Mouse (Mus musculus): ENCODE measurements at regions not wholly inside any gene's neighbourhood (a gene's known extent, or its start where the extent isn't known, plus 50 kb on each side); places are given as distances from the start of the nearest gene placed in this dataset.

GRCm38 (mm10) chr10:111746879-111747477, 225.5 kb upstream of the Krr1 start:
- H3K27me3 ChIP-seq (ENCODE audit: insufficient read depth, low read length), result no peaks in the 10 kb centered on the region
- ATAC-seq (ENCODE audit: low FRiP score, low TSS enrichment), result peak; percentile 59; the same call in 1 of the 2 replicates
- no peak overlapping the region for H3K4me3 ChIP-seq (ENCODE audit: low read length)
- H3K27ac ChIP-seq (ENCODE audit: low read length), result no peak overlapping the region
- H3K9me3 ChIP-seq (ENCODE audit: low read length), result no peaks in the 10 kb centered on the region
- no peak overlapping the region for H3K9ac ChIP-seq (replicated peaks; ENCODE audit: low read length)
- H3K36me3 ChIP-seq (ENCODE audit: insufficient read depth, low read length), result no peaks in the 10 kb centered on the region
- no peak overlapping the region for H3K4me2 ChIP-seq (replicated peaks; ENCODE audit: low read depth, low read length)
- 89% methylated on average over 6 of the region's 6 CpGs for WGBS
- peaks cover 6% of the 10 kb centered on the region; the same call in 1 of the 2 replicates for H3K4me1 ChIP-seq (ENCODE audit: insufficient read depth, low read length)

- no peak overlapping the region for H3K27ac ChIP-seq (ENCODE audit: low read length)
- H3K4me2 ChIP-seq (replicated peaks; ENCODE audit: low read depth, low read length), result no peak overlapping the region
- no peak overlapping the region for H3K9ac ChIP-seq (replicated peaks; ENCODE audit: low read length)
- no peaks in the 10 kb centered on the region for H3K9me3 ChIP-seq (ENCODE audit: low read length)
- no peak for ATAC-seq (ENCODE audit: low FRiP score, low TSS enrichment)
- H3K36me3 ChIP-seq (ENCODE audit: insufficient read depth, low read length), result no peaks in the 10 kb centered on the region
- H3K4me1 ChIP-seq (ENCODE audit: insufficient read depth, low read length), result 0 out of 2 replicates have a peak, but pooled peaks cover 3% of the 10 kb centered on the region
- WGBS, result 71% methylated on average over 3 of the region's 3 CpGs
- H3K4me3 ChIP-seq (ENCODE audit: low read length), result no peak overlapping the region
- H3K27me3 ChIP-seq (ENCODE audit: insufficient read depth, low read length), result no peaks in the 10 kb centered on the region
These were observed 224.0 kb upstream of the Krr1 start for GRCm38 (mm10) chr10:111748482-111748881.

GRCm38 (mm10) chr10:111753646-111754045, 218.8 kb upstream of the Krr1 start:
- Histone ChIP-seq H3K4me2 (replicated peaks; ENCODE audit: low read depth, low read length) (no peak overlapping the region), H3K27me3 (ENCODE audit: insufficient read depth, low read length) (no peaks in the 10 kb centered on the region), H3K9ac (replicated peaks; ENCODE audit: low read length) (no peak overlapping the region), H3K27ac (ENCODE audit: low read length) (no peak overlapping the region), H3K4me1 (ENCODE audit: insufficient read depth, low read length) (no peaks in the 10 kb centered on the region), H3K9me3 (ENCODE audit: low read length) (no peaks in the 10 kb centered on the region), H3K36me3 (ENCODE audit: insufficient read depth, low read length) (no peaks in the 10 kb centered on the region), H3K4me3 (ENCODE audit: low read length) (no peak overlapping the region)
- WGBS, result 91% methylated on average over 2 of the region's 2 CpGs
- no peak for ATAC-seq (ENCODE audit: low FRiP score, low TSS enrichment)

- H3K27ac ChIP-seq (ENCODE audit: low read length), result no peak overlapping the region
These were observed 216.5 kb upstream of the Krr1 start for GRCm38 (mm10) chr10:111755964-111756363.

GRCm38 (mm10) chr10:111756528-111756927, 215.9 kb upstream of the Krr1 start:
- H3K4me3 ChIP-seq (ENCODE audit: low read length), result no peak overlapping the region
- WGBS, result 84% methylated on average over 5 of the region's 5 CpGs
- no peaks in the 10 kb centered on the region for H3K4me1 ChIP-seq (ENCODE audit: insufficient read depth, low read length)
- no peak overlapping the region for H3K9ac ChIP-seq (replicated peaks; ENCODE audit: low read length)
- no peak overlapping the region for H3K4me2 ChIP-seq (replicated peaks; ENCODE audit: low read depth, low read length)
- H3K27ac ChIP-seq (ENCODE audit: low read length), result no peak overlapping the region
- H3K27me3 ChIP-seq (ENCODE audit: insufficient read depth, low read length), result no peaks in the 10 kb centered on the region
- no peaks in the 10 kb centered on the region for H3K36me3 ChIP-seq (ENCODE audit: insufficient read depth, low read length)
- no peaks in the 10 kb centered on the region for H3K9me3 ChIP-seq (ENCODE audit: low read length)
- ATAC-seq (ENCODE audit: low FRiP score, low TSS enrichment), result no peak

More at GRCm38 (mm10) chr10:111755964-111756363, 216.5 kb upstream of the Krr1 start:
- no peaks in the 10 kb centered on the region for H3K36me3 ChIP-seq (ENCODE audit: insufficient read depth, low read length)
- H3K9ac ChIP-seq (replicated peaks; ENCODE audit: low read length), result no peak overlapping the region
- no peak overlapping the region for H3K4me2 ChIP-seq (replicated peaks; ENCODE audit: low read depth, low read length)
- ATAC-seq (ENCODE audit: low FRiP score, low TSS enrichment), result no peak
- no peaks in the 10 kb centered on the region for H3K9me3 ChIP-seq (ENCODE audit: low read length)
- no peaks in the 10 kb centered on the region for H3K27me3 ChIP-seq (ENCODE audit: insufficient read depth, low read length)
- no peak overlapping the region for H3K4me3 ChIP-seq (ENCODE audit: low read length)
- H3K4me1 ChIP-seq (ENCODE audit: insufficient read depth, low read length), result no peaks in the 10 kb centered on the region
- WGBS, result 68% methylated on average over 1 of the region's 1 CpGs

GRCm38 (mm10) chr10:111757689-111758088, 214.8 kb upstream of the Krr1 start:
- Histone ChIP-seq H3K9me3 (ENCODE audit: low read length) (no peaks in the 10 kb centered on the region), H3K36me3 (ENCODE audit: insufficient read depth, low read length) (no peaks in the 10 kb centered on the region), H3K4me2 (replicated peaks; ENCODE audit: low read depth, low read length) (no peak overlapping the region), H3K4me3 (ENCODE audit: low read length) (no peak overlapping the region), H3K27me3 (ENCODE audit: insufficient read depth, low read length) (no peaks in the 10 kb centered on the region), H3K27ac (ENCODE audit: low read length) (no peak overlapping the region), H3K9ac (replicated peaks; ENCODE audit: low read length) (no peak overlapping the region), H3K4me1 (ENCODE audit: insufficient read depth, low read length) (no peaks in the 10 kb centered on the region)
- WGBS, result 83% methylated on average over 7 of the region's 7 CpGs
- ATAC-seq (ENCODE audit: low FRiP score, low TSS enrichment), result no peak

- Histone ChIP-seq H3K4me2 (replicated peaks; ENCODE audit: low read depth, low read length) (no peak overlapping the region), H3K27ac (ENCODE audit: low read length) (no peak overlapping the region), H3K9me3 (ENCODE audit: low read length) (no peaks in the 10 kb centered on the region), H3K36me3 (ENCODE audit: insufficient read depth, low read length) (no peaks in the 10 kb centered on the region), H3K9ac (replicated peaks; ENCODE audit: low read length) (no peak overlapping the region), H3K4me1 (ENCODE audit: insufficient read depth, low read length) (no peaks in the 10 kb centered on the region), H3K4me3 (ENCODE audit: low read length) (no peak overlapping the region), H3K27me3 (ENCODE audit: insufficient read depth, low read length) (no peaks in the 10 kb centered on the region)
- 56% methylated on average over 3 of the region's 3 CpGs for WGBS
- ATAC-seq (ENCODE audit: low FRiP score, low TSS enrichment), result no peak
These were observed 213.0 kb upstream of the Krr1 start for GRCm38 (mm10) chr10:111759505-111759904.

- Histone ChIP-seq H3K9ac (replicated peaks; ENCODE audit: low read length) (no peak overlapping the region), H3K4me2 (replicated peaks; ENCODE audit: low read depth, low read length) (no peak overlapping the region), H3K27ac (ENCODE audit: low read length) (no peak overlapping the region), H3K4me1 (ENCODE audit: insufficient read depth, low read length) (no peaks in the 10 kb centered on the region), H3K4me3 (ENCODE audit: low read length) (no peak overlapping the region), H3K36me3 (ENCODE audit: insufficient read depth, low read length) (no peaks in the 10 kb centered on the region), H3K27me3 (ENCODE audit: insufficient read depth, low read length) (no peaks in the 10 kb centered on the region), H3K9me3 (ENCODE audit: low read length) (no peaks in the 10 kb centered on the region)
- no peak for ATAC-seq (ENCODE audit: low FRiP score, low TSS enrichment)
- 85% methylated on average over 8 of the region's 8 CpGs for WGBS
These were observed 209.5 kb upstream of the Krr1 start for GRCm38 (mm10) chr10:111762751-111763528.

GRCm38 (mm10) chr10:111767011-111767720, 205.3 kb upstream of the Krr1 start:
- H3K4me1 ChIP-seq (ENCODE audit: insufficient read depth, low read length), result peaks cover 8% of the 10 kb centered on the region; the same call in 1 of the 2 replicates
- WGBS, result 89% methylated on average over 7 of the region's 7 CpGs
- H3K27me3 ChIP-seq (ENCODE audit: insufficient read depth, low read length), result no peaks in the 10 kb centered on the region
- no peaks in the 10 kb centered on the region for H3K9me3 ChIP-seq (ENCODE audit: low read length)
- no peak for ATAC-seq (ENCODE audit: low FRiP score, low TSS enrichment)
- no peak overlapping the region for H3K9ac ChIP-seq (replicated peaks; ENCODE audit: low read length)
- no peak overlapping the region for H3K27ac ChIP-seq (ENCODE audit: low read length)
- no peak overlapping the region for H3K4me2 ChIP-seq (replicated peaks; ENCODE audit: low read depth, low read length)
- no peaks in the 10 kb centered on the region for H3K36me3 ChIP-seq (ENCODE audit: insufficient read depth, low read length)
- H3K4me3 ChIP-seq (ENCODE audit: low read length), result no peak overlapping the region

Measured in kidney, embryonic 16.5 days (tissue).